Mouse (Mus musculus): ENCODE data around the gene Ptprn2.

- no peak for TF ChIP-seq CTCF (IDR thresholded peaks at IDR 0.05; ENCODE audit: low read depth, low read length)
- TF ChIP-seq POLR2A (IDR thresholded peaks at IDR 0.05; ENCODE audit: borderline replicate concordance, low read depth, low read length): no peak
Observed at GRCm38 (mm10) chr12:117160211-117160891, 674.8 kb downstream of the Ptprn2 start.

Data from bone marrow macrophage, adult 2 months (primary cell).